Mouse (Mus musculus) B cell, adult 2 months (primary cell): ENCODE data around the gene Skint1.
"Not testable (repeated sequence)": the region's sequence is repeated elsewhere in the genome, so short reads cannot be mapped to it uniquely, and the experiment has no call there.

Experiments
- DNase-seq, 2 experiments: peaks; one replicate each; pipeline ENCODE4 v3.0.0; 2022

Gene Skint1

GRCm38 (mm10) chr4:112005969-112006368, at the start of gene Skint1:
TSS of gene Skint1 (plus strand) at chr4:112006269.
- DNase-seq, result no peak

- DNase-seq, result no peak
Observed at GRCm38 (mm10) chr4:111961309-111961708, 44.8 kb upstream of the Skint1 start.

- DNase-seq, result not testable (repeated sequence)
Observed at GRCm38 (mm10) chr4:111963241-111963640, 42.8 kb upstream of the Skint1 start.

GRCm38 (mm10) chr4:111963669-111964068, 42.4 kb upstream of the Skint1 start:
- DNase-seq, result no peak

GRCm38 (mm10) chr4:111972623-111973022, 33.4 kb upstream of the Skint1 start, which contains the start of gene Skint7:
TSS of gene Skint7 (plus strand) at chr4:111972923.
- DNase-seq, result no peak

- no peak for DNase-seq
Observed at GRCm38 (mm10) chr4:112071716-112072115, 65.6 kb downstream of the Skint1 start, which contains the start of gene Skint4. TSS of gene Skint4 (plus strand) at chr4:112072016.
